Mouse (Mus musculus): ENCODE results near the gene Tiam2. TPM values are rescaled to one million over a fixed set of nuclear protein-coding genes. Genes with fewer than 3 reads are reported as not detected.

Tiam2 gene
- total RNA-seq, 2 experiments from 2014 or later: 2.7 to 3.8 TPM

DNA sequence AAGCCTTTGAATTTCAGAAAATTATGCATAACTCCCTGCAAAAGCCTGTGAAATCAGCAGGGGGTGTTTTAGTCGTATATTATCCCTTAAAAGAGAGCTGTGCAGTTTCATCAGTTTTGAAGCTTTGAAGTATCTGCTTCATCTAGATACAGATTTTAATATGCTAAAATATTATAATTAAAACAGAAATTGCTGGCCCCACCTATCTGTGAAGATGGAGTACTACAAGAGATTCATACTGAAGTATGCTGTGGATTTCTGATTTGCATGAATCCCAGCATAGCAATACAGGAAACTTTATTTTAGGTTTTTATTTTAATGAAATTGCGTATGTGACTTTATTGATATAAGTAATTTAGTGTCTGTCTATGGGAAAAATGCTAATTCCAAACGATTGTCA, 234.2 kb downstream of the Tiam2 start:
- DNase-seq: no peak

DNA sequence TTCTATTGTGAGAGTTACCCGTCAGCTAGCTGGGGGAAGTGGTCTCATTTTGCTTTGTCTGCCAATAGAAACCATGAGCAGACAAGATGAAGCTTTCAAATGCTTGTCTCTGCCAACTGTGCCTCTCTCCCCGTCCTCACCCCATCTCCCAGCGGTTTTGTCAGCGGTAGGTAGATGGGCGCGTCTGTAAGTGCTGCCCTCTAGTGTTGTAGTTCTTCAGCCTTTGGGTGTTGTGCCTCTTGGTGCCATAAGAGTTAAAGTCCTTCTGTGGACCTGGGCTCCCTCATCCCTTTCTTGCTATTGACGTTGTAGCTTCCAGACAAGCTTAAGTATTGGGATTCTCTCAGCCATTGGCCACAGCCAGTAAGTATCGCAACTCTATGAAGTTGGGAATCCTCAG, 236.0 kb downstream of the Tiam2 start:
- no peak for DNase-seq

DNA sequence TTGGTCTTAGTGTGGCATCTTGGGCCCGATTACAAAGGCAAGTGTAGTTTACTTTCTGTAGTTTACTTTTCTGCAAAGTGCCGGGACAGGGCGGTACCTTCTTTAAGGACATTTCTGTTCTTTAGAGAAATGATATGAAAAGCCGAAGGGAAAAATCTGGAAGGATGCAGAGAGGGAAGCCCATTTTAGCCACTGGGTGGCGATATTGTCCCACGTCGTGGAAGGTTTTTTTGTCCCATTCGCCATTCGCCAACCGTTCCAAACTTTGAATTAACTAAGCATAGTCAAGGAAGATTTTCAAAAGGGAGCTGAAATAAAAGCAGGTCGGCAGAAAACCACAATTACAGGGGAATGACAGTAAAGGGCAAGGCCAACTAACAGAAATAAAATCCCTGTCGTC, 244.5 kb downstream of the Tiam2 start:
- peak; percentile 41 for DNase-seq

Other genes starting within 250 kb of the Tiam2 start
- gene Scaf8, start 211.6 kb upstream of the Tiam2 start, total RNA-seq (2021): 10 to 100 TPM; 17.9 to 20.1 TPM
- not detected for gene Cldn20, start 206.0 kb downstream of the Tiam2 start, total RNA-seq (2021)
- 1 to 10 TPM; 6.3 to 7.6 TPM for gene Tfb1m, start 231.2 kb downstream of the Tiam2 start, total RNA-seq (2021)

Data from gastrocnemius, postnatal 25 days (tissue).